Mouse (Mus musculus) adrenal gland (tissue): ENCODE measurements around the gene Foxp1.

Source experiments
- intact Hi-C: fragments of 180-260 bp; cut with DNase I; formaldehyde crosslinking; loops from one replicate; pipeline ENCODE4 v1.15.1; 2025

Gene Foxp1

DNA sequence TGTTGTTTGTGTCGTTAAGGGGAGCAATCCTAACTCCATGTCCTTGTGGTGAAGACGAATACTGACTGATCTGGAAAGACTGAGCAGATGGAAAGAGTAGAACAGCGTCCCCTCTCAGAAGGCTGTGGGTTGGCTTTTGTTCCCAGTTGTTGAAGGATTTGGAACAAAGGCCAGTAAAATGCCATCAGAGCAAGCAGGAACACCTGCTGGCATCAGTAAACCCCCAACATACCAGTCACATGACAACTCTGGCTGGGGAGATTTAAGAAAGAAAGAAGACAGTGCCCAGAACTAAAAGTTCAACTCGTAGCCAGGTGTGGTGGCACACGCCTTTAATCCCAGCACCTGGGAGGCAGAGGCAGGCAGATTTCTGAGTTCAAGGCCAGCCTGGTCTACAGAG, 549.1 kb downstream of the Foxp1 start:
- intact Hi-C loops, result no loop called here

DNA sequence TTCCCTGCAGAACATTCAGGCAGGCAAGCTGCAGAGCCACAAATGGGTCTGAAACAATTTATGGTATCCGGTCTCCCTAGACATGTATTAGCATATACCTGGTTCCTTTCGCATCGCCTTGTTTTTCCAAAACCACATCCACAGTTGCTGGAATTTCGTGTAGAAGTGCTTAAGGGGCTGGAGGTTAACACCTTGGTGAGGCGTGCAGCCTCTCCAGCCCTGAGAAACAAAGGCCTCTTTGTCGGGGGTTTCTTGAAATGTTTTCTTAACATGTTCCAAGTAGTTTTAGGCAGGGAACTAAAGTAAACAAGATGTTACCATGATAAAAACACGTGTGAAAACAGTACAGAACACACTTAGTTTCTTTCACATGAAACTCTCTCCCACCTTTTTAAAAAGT, 550.1 kb downstream of the Foxp1 start:
- intact Hi-C loops, result no loop called here

DNA sequence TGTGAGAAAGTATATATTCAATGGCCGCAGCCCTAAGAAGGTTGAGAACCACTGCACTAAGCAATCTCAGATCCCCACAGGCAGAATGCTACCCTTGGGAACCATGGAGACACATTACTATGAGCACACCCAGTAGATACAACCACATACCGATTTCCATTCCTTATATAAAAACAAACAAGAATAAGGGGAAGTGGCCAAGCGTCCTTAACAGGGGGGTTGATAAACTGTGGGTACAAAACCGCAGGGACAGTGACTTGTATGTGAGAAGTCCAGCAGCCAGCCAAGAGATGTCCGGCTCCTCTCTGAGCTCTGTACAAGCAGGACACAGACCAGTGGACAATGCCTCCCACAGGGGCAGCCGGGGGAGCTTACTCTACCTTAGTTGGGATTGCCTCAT, 563.2 kb downstream of the Foxp1 start:
- intact Hi-C loops, result no loop called here

DNA sequence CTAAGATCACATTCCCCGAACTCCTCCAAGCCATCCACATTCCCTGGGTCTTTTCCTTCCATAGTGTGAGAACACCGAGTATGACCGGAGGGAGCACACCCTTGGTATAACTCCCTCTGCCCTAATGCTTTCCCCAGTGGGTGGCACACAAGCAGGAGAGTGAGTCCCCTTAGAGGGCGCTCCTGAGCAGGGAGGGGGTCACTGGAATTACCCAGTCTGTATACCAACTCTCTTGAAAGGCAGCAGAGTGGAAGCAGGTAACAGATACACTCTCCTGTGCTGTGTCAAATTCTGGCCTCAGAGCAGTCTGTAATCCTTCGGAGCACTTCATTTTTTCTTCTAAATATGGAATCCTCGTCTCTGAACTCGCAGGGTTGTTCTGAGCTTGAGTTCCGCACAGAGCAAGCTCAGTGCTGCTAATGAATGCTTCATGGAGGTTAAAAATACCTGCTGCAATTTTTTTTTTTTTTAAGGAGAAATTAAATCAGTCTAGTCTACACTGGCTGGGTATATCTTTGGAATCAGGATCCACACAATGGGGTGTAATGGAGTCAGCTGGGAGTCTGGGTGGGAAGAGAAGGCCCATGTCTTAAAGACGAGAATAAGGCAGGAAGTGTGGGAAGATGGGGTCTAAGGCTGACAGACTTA, 565.9 kb downstream of the Foxp1 start:
- intact Hi-C loops, result no loop called here

DNA sequence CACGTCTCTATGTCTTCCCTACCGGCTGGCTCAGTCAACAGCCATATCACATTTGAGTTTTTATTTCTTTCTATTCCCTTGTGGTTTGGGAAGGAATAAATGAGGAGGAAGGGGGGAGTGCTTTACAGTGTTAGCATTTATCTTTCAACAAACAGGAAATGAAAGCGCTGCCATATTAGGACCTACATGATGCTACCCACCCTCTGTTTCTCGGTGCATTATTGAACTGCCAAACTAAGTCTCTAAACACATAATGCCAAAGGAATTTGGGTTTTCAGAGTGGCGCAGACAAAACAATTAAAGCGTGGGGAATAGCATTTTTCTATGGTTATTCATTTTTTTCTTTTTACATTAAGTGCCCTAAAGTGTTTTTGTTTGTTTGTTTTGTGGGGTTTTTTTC, 566.8 kb downstream of the Foxp1 start:
- intact Hi-C loops, result no loop called here

DNA sequence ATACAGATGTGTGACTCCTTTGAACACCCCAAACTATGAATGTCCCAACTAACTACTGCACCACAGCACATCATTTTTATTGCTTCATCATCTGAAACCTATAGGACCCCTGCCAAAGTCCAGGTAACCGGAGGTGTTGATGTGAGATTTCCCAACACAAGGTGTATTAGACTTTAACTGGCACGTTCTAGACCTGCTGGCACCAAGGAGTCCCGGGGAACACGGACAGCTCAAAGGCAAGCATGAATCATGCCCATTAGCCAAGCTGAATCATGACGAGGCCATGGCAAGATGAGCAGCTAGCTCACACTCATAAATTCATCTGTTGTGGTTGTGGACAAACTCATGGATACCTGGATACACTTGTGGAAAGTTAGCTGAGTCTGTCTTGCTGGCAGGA, 568.1 kb downstream of the Foxp1 start:
- intact Hi-C loops, result no loop called here

DNA sequence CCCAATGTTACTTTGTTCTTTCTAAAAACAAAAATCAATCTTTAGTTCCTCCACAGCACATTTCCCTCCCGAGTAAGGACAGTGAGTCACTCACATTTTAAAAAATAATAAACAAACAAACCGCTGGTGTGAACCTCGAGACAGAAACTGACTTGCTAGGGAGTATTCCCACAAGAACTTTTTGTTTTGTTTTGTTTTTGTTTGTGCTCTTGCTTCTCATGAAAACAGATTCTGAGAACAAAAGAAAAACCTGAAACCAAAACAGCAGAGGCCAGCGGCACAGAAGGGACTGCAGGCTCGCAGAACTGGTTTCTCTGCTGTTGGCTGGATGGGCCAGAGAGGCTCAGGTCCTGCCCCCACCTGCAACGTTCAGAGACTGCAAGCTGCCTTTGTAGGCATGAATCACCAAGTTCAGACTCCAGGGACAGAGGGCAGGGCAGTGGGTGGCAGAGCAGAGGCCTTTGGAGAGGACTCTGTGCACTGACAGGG, 572.8 kb downstream of the Foxp1 start:
- intact Hi-C loops, result no loop called here

DNA sequence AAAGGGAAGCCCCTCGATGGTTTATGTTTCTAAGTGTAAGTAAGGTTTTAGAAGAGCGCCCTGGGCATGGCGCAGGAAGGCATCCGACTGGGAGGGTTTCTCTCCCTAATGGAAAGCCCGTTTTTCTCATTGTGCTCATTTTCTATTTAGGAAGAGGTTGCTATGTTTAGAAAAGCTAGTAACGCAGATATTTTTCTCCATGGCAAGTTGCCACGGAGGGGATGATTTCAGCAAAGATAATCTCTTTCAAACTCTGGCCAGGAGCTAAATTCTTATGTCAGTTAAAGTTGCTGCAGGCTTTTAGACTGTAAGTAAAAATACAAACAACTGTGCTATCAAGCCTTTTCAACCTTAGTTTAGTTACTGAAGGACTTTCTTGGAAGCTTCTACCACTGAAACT, 573.2 kb downstream of the Foxp1 start:
- intact Hi-C loops, result no loop called here

DNA sequence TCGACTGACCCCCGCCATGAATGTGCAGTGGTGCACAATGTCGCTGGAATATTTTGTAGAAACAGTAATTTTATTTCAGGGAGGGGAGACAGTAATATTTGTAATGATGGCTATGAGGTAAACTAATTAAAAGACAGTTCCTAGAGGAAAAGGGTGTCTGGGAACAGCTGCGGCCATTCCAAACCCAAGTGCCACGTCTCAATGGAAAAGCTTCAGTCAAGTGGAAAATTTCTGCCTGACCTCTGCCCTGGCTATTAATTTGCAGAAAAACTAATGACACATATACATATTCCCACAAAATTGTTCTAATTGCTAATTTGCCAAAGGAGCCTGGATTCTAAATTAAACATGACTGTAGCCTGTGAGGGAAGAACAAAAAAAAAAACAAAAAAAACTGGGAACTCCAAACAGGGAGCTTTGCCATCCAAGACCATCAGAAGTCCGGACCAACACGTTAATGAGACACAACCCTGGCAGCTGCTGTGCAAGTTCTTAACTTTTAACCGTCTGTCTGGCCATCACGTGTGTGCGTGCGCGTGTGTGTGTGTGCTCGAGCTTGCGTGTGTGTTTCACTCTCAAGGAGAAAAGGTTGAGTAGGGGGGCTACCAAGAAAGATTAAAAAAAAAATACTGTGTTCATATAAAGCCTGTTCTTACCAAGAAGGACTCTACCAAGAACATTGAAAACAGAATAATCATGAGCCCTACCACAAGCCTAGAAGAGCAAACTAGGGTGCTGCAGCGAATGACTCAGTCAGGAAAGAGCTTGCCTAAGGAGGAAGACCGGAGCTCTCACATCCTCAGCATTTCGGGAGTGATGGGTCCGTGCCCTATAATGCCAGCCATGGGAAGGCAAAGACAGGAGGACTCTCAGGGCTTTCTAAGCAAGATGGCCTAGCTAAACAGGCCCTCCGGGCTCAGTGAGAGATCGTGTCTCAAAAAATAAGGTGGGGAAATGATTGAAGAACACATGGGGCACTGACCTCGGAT, 574.1 kb downstream of the Foxp1 start:
- intact Hi-C loops, result no loop called here

DNA sequence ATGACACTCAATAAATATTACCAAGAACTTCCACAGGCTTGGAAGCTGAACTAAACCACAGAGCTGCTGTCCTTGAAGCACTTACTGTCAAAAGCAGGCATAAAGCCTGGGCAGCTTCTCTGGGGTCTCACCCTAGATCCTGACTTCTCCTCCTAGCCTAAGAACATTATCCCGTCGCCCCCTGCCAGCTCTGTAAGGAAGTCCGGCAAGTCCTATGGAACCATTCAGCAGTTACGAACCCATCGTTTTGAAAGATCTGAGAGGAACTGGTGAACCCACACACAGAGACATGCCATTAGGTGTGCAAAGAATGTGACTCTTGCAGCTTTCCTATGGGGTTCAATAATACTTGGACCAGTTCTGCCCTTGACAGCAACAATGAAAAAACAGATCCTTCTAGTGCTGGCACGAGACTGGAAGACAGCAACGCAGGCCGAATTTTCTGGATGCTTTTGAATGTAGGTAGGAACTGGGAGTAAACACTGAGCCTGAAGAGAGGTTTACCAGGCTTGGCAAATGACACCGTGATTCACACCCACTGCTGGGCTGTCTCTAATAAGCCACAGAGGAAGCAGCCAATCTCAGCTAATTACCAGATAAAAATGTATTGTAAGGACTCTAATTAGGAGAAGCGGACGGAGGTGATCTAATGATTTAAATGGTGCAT, 574.9 kb downstream of the Foxp1 start:
- intact Hi-C loops, result no loop called here

DNA sequence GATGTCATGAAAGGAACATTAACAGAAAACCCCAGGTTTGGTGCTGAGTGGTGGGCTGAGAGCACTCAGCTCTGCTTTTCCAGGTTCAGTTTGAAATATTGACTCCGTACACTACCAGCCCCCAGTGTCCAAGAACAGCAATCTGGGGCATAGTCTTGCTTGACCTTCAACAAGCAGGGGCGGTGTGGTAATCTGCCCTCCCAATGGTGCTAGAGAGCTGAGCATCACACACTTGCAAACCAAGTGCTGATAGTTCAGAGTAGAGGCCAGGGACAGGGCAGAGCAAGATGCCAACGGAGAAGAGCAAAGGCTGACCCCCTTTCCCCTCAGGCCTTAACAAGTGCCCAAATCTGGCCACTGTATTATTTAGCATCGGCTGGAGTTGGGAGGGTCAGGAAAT, 575.8 kb downstream of the Foxp1 start:
- intact Hi-C loops, result no loop called here

DNA sequence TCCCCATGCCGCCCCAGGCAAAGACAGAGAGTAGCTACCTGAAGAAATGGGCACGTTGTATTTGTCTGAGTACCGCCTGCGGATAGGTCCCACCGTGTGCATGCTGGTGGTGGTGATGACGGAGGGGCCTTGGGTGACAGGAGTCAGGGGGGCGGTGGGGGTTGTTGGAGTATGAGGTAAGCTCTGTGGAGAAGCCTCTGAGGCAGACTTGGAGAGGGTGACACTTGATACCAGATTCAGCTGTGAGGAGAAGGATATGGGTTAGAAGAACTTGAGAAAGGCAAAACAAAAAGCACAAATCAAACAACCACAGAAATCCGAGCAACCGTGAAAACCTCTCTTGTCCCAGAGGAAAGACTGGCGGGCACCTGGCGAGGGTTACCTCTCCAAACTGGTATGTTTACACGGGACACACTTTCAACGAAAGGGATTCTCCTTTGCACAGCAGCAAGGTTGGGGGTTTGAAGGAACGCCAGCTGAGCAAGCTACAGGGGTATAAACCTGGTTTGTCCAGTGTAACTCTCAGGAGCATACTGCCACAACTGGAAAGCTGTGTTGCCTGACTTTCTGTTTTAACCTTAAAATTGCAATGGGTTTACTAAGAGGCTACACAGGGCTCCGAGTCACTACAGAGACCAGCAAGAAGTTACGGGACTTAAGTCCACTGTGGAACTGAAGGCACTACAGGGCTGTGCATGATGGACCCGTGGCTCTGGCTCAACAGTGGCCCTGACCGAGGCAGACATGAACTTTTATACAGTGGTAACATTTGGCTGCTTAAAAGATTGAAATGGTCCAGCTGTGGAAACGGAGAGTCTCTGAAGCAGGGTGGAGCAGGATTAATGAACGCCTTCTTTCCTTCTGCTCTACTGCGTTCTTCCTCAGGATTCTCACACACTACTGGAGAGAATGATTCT, 576.8 kb downstream of the Foxp1 start:
- intact Hi-C loops, result no loop called here

DNA sequence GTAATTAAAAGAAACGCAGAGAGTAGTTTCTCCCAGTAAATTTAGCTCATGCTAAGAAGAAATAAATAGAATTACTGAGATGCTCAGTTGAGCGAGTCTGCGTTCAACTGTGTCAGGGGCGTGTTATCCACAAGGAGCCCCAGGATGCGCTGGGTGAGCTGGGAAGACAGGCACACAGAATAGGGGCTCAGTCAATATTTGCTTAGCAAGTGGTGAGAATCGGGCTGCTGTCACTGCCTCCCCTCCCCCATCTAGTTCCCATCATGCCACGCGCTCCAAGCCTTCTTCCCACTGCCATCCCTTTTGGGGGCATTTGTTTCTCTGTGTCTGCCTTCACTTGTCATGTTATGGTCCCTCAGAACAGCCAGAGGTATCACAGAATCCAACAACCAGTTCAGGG, 584.2 kb downstream of the Foxp1 start:
- intact Hi-C loops, result no loop called here

DNA sequence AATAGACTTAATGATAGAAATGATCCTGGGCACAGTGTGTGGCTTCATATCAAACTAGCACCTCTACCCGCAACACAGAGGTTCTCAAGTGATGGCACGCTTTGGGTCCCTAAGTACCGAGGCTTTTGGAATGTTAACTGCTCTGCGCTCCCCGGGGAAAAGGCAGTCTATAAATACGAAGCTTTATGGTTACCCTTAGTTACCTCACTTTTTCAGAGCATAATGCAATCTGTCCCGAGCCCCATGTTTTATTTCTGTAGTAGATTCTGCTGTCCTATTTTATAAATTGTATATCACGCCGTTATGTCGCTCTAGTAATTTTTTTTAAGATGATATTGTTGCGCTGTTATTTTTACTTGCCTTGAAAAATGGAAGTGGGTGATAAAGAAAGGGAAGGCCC, 585.0 kb downstream of the Foxp1 start:
- intact Hi-C loops, result no loop called here

DNA sequence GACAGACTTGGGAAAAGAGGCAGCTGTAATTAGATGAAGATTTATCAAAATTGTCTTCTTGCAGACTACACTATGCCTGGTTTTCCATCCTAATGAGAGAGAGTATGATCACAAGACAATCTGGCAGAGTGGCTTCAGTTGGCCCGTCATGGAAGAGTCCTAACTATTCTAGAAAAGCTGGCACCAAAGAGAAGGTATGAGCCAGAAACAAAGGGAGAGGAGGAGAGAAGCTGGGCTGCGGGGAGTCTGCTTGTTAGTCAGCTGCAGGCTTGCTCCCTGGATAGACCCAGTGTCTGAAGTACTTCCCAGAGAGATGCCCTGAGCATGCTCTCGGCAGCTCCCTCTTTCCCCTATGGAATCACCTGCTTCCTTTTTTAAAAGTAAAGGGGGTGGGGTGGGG, 586.1 kb downstream of the Foxp1 start:
- intact Hi-C loops, result no loop called here

DNA sequence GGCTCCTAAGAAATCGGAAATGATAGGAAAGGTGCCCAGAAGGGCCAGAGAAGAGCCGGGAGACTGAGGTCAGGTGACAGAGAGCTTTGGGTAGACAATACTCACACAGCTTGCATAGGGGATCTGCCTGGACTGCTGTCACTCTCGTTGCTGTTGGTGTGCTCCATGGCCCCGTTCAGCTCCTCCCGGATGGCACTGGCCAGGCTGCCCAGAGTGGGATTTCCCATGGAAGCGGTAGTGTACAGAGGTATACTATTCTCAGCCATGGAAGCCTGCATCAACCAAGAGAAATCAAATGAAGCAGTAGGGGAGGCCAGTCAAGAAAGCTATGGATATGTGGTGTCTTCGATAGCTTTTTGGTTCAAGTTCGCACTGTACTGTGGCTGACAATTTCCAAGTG, 587.4 kb downstream of the Foxp1 start:
- intact Hi-C loops, result no loop called here

DNA sequence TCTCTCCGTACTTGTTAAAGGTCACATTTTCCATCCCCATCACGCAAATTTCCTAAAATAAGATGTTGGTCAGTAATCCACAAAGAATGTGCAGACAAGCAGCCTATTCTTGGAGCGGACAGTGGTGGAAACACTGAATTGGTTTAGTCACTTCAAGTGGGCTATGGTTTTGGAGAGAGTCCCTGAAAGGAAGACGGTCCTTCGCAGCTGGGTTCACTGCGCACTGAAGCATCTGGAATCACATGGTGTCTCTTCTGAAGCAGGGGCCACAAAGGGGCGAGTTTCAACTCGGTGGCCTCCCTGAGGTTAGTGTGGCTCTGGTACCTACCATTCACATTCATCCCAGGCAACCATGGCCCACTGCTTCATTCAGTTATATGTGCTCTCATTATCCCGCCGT, 588.1 kb downstream of the Foxp1 start:
- intact Hi-C loops, result no loop called here

DNA sequence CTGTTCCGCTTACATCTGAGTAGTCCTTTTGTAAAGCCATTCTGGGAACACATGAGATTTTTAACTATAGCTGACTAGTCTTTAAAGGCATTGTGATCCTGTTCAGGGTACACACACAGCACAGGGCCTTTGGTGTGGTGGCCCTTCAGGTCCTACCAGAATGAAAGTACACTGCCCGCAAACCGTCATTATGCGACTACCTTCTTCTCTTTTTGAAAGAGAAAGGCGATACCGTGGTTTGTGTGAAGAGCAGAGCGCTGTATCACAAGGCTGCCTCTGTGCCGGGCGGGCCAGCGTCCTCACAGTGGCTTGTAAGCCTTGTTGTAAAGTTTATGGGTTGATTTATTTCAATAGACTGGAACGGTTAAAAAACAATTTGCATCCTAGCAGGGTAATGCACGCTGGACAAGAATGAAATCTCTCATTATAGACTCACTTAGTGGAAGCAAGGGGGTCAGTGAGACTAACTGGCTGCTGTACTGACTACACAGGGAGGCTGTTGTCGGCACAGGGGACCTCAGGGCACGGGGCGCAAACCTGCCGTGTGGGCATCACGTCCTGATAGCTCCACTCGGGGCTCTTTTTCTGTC, 589.3 kb downstream of the Foxp1 start:
- intact Hi-C loops, result no loop called here

DNA sequence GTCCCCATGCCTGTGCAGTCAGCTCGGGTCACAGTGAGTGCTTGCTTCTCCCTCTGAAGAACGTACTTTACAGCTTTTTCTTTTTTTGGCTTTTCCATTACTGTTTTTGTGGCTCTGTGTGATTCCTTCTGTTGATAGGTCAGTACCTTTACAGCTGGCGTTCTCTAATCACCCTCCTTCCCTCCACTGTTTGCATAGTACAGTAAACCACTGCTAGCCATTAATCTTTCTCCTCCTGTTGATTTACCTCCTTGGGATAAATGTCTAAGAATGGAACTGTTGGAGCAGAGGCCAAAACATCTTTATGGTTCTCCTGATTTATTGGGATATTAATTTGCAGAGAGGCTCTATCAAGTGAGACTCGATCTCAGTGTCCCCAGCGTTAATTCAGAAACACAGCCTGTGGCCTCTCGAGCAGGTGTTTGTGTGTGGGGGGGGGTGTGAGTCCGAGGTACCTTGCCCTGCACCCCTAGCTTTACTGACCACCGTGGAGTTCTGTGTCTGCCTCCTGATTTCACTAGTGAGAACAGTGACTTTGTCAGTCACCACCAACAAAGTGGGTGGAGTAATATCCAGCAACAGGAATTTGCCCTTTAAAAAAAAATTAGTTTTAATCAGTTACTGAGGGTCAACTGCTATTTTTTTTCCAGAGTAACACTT, 590.5 kb downstream of the Foxp1 start:
- intact Hi-C loops, result no loop called here

DNA sequence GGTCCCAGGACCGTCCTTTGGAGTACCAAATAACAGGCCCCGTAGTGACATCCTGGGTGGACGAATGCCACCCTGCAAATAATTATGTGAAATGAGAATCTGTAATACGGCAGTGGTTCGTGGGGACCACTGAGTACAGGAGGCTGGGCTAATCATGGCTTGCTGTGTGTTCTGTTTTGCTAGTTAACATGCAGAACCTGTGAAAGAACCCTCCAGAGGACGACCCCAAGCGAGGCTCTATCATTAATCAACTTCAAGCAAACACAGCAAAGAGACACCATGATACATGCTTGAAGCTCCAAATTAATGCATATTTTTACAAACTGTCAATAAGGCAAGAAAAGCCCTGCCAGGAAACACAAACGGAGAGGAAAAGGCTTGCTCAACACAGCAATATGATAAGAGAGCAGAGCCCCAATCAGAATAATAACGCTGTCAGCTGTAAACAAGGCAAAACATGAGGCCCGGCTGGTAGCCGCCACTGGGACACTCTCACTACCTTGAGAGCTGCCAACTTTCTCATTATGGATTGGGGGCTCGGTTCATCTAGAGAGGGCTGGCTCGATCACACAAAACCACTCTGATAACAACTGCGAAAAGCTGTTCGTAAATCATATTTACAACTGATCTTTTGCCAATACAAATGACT, 591.7 kb downstream of the Foxp1 start:
- intact Hi-C loops, result no loop called here
